ENCODE assay signal across 17 mouse cellular contexts in genomic region chr5:149906927-149907326, GRCm38 (mm10).
"Had no signal": no experiment of that assay in that cellular context is flagged by ENCODE, and none has a peak within 500 bp of the region (broad histone marks: within the 10 kb centered on the region; RNA-seq: fewer than 3 reads in every experiment).

No protein-coding gene starts in this region.

- H3K36me3 ChIP-seq: lung, embryonic 15.5 days; midbrain, embryonic 13.5 days; midbrain, embryonic 15.5 days; neural tube, embryonic 12.5 days; stomach, embryonic 15.5 days had no signal

- H3K27ac ChIP-seq: lung, embryonic 15.5 days; macrophage; midbrain, embryonic 13.5 days; midbrain, embryonic 15.5 days; neural tube, embryonic 12.5 days; stomach, embryonic 15.5 days; stomach, postnatal 0 days had no signal

- H3K9ac ChIP-seq: lung, embryonic 15.5 days; midbrain, embryonic 13.5 days; midbrain, embryonic 15.5 days; neural tube, embryonic 12.5 days; stomach, embryonic 15.5 days had no signal

- ATAC-seq: lung, postnatal 0 days; midbrain, embryonic 13.5 days; midbrain, embryonic 15.5 days had no signal

- DNase-seq: lung, adult 2 months; lung, postnatal 14 days; lung, postnatal 36 days; right cerebral cortex, postnatal 14 days; thymus, adult 2 months; thymus, postnatal 25 days; thymus, postnatal 4 days had no signal

- H3K4me1 ChIP-seq: megakaryocyte, embryonic 14.5 days; midbrain, embryonic 13.5 days; midbrain, embryonic 15.5 days had no signal

- H3K9me3 ChIP-seq: lung, embryonic 15.5 days; midbrain, embryonic 13.5 days; midbrain, embryonic 15.5 days; neural tube, embryonic 12.5 days; stomach, embryonic 15.5 days had no signal

- H3K4me2 ChIP-seq: lung, embryonic 15.5 days; midbrain, embryonic 11.5 days; midbrain, embryonic 13.5 days; midbrain, embryonic 15.5 days; neural tube, embryonic 12.5 days; stomach, embryonic 15.5 days had no signal

- H3K27me3 ChIP-seq: lung, embryonic 15.5 days; megakaryocyte, embryonic 14.5 days; midbrain, embryonic 13.5 days; midbrain, embryonic 15.5 days; neural tube, embryonic 12.5 days; stomach, embryonic 15.5 days had no signal

- H3K4me3 ChIP-seq: lung, embryonic 15.5 days; megakaryocyte, embryonic 14.5 days; midbrain, embryonic 13.5 days; midbrain, embryonic 15.5 days; neural tube, embryonic 12.5 days; stomach, embryonic 15.5 days had no signal
